In the genomic region with DNA sequence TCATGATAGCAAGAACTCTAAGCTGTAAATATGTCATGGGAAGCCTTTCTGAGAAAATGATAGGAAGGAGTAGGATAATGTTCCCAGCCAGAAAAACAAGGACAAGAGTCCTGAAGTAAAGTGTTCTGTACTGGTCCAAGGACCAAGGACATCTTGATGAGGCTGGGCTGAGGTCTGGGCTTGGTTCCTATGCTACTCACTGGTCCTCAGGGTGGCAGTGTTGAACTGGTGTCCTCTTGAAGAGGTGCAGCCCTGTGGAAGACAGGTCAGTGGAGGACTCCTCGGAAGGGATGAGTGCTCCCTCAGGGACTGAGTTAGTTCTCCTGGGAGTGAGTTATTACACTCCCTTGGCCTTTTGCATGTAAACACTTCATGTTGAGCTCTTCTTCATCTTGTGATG, we compare ENCODE assay signal across 9 mouse cellular contexts.
DNase-seq lines count a peak whose midpoint lies in the region; ATAC-seq and TF ChIP-seq lines count a peak whose summit lies in the region.
"Had no signal": no experiment of that assay in that cellular context is flagged by ENCODE, and none has a peak within 500 bp of the region (broad histone marks: within the 10 kb centered on the region; RNA-seq: fewer than 3 reads in every experiment).

No protein-coding gene starts in this region.

- intact Hi-C loops in heart, adult 2 months (cut with DNase I): loop anchor here (5.0 kb wide), 1 partner anchor 538 kb away; the partner anchor contains the start of gene Rnd3

- dilution Hi-C loops in CH12.LX (cut with MboI; ENCODE audit: extremely low pct_ligation_motif_present, extremely low pct_unique_long_range_greater_than_20kb, low sequenced_read_pairs): no loop called here

- H3K4me1 ChIP-seq in heart, adult 2 months (ENCODE audit: control insufficient read depth, insufficient read depth, low read length): no peaks in the 10 kb centered on the region
- H3K4me1 ChIP-seq in heart, embryonic 12.5 days (replicated peaks): 0 out of 2 replicates have a peak, but pooled peaks cover 3% of the 10 kb centered on the region
- no peaks in the 10 kb centered on the region for H3K4me1 ChIP-seq in CH12.LX (ENCODE audit: control insufficient read depth in 1 of 2, insufficient read depth in 2 of 2)
- no peaks in the 10 kb centered on the region for H3K4me1 ChIP-seq in kidney, postnatal 0 days (replicated peaks; ENCODE audit: insufficient read depth, low read length)
- H3K4me1 ChIP-seq: megakaryocyte, embryonic 14.5 days had no signal

- no peaks in the 10 kb centered on the region for H3K79me2 ChIP-seq in heart, adult 2 months (replicated peaks; ENCODE audit: control insufficient read depth, insufficient read depth, low read length)
- H3K79me2 ChIP-seq in CH12.LX (replicated peaks; ENCODE audit: control insufficient read depth, extremely low read depth, insufficient read depth, poor library complexity, severe bottlenecking): no peaks in the 10 kb centered on the region

- no peaks in the 10 kb centered on the region for H3K27me3 ChIP-seq in heart, adult 2 months (ENCODE audit: control insufficient read depth, insufficient read depth, low read length)
- no peaks in the 10 kb centered on the region for H3K27me3 ChIP-seq in heart, embryonic 12.5 days (replicated peaks)
- no peaks in the 10 kb centered on the region for H3K27me3 ChIP-seq in CH12.LX (replicated peaks)
- H3K27me3 ChIP-seq in kidney, postnatal 0 days (ENCODE audit: insufficient read depth, low read length): no peaks in the 10 kb centered on the region
- H3K27me3 ChIP-seq: megakaryocyte, embryonic 14.5 days had no signal

- TF ChIP-seq CTCF in heart, adult 2 months (IDR thresholded peaks at IDR 0.05): peak; percentile 72
- TF ChIP-seq CTCF in CH12.LX (conservative IDR thresholded peaks at IDR 0.05 in 1 of 2, IDR thresholded peaks at IDR 0.05 in 1 of 2; ENCODE audit: low read depth in 2 of 2, low read length in 2 of 2): peak in 1 of 2 experiments; percentile 67; a peak in 2 of 4 replicates
- TF ChIP-seq CTCF in kidney, postnatal 0 days (IDR thresholded peaks at IDR 0.05; ENCODE audit: low read depth): peak; percentile 60

- no peaks in the 10 kb centered on the region for H3K36me3 ChIP-seq in heart, adult 2 months (ENCODE audit: control insufficient read depth, insufficient read depth, low read length)
- H3K36me3 ChIP-seq in heart, embryonic 12.5 days: no peaks in the 10 kb centered on the region
- H3K36me3 ChIP-seq in CH12.LX (replicated peaks in 1 of 2; ENCODE audit: control insufficient read depth in 1 of 2, insufficient read depth in 1 of 2, low read length in 1 of 2): no peaks in the 10 kb centered on the region
- no peaks in the 10 kb centered on the region for H3K36me3 ChIP-seq in kidney, postnatal 0 days (ENCODE audit: insufficient read depth, low read length)

- H3K4me2 ChIP-seq in heart, embryonic 12.5 days: no peak overlapping the region
- no peak overlapping the region for H3K4me2 ChIP-seq in CH12.LX (ENCODE audit: insufficient read depth, low read depth, poor library complexity, severe bottlenecking)
- no peak overlapping the region for H3K4me2 ChIP-seq in kidney, postnatal 0 days (ENCODE audit: low read length)

- no peak for TF ChIP-seq POLR2A in heart, adult 2 months (IDR thresholded peaks at IDR 0.05; ENCODE audit: insufficient read depth, low read depth, low read length)
- TF ChIP-seq POLR2A in CH12.LX (IDR thresholded peaks at IDR 0.05; ENCODE audit: low read depth, low read length): no peak

- in situ Hi-C loops in CH12.LX (cut with MboI; ENCODE audit: low pct_ligation_motif_present, low pct_unique_long_range_greater_than_20kb, low sequenced_read_pairs): no loop called here

- no peak overlapping the region for H3K4me3 ChIP-seq in heart, adult 2 months
- no peak overlapping the region for H3K4me3 ChIP-seq in heart, embryonic 12.5 days
- no peak overlapping the region for H3K4me3 ChIP-seq in CH12.LX (replicated peaks in 1 of 3; ENCODE audit: low read depth in 2 of 3, low read length in 2 of 3, poor library complexity in 1 of 3)
- H3K4me3 ChIP-seq in kidney, postnatal 0 days (replicated peaks; ENCODE audit: low read depth, low read length): no peak overlapping the region
- H3K4me3 ChIP-seq: megakaryocyte, embryonic 14.5 days had no signal

- ATAC-seq in heart, embryonic 12.5 days (ENCODE audit: insufficient number of reproducible peaks, low FRiP score): no peak
- no peak for ATAC-seq in kidney, postnatal 0 days (replicated peaks; ENCODE audit: low FRiP score, low read depth)
- ATAC-seq in CD4-positive, CD25-positive, alpha-beta regulatory T cell, adult 4 months: no peak

- 23% methylated on average over 1 of the region's 1 CpGs for WGBS in heart, adult 2 months
- 29% methylated on average over 1 of the region's 1 CpGs for WGBS in heart, embryonic 12.5 days
- WGBS in kidney, postnatal 0 days: 30% methylated on average over 1 of the region's 1 CpGs

- TF ChIP-seq EP300 in heart, adult 2 months (IDR thresholded peaks at IDR 0.05; ENCODE audit: insufficient read depth, low read depth, low read length): peak; percentile 69
- TF ChIP-seq EP300 in CH12.LX (IDR thresholded peaks at IDR 0.05; ENCODE audit: low read length): no peak

- DNase-seq in heart, adult 2 months: peak; percentile 42 to 57
- peak; percentile 24 for DNase-seq in CH12.LX (ENCODE audit: extremely low read depth)
- DNase-seq in cerebellum, adult 9-10 months: peak; percentile 48
- no peak for DNase-seq in kidney, postnatal 0 days (ENCODE audit: low spot score)
- DNase-seq in retina, postnatal 1 day: peak; percentile 47
- no peak for DNase-seq in layer of hippocampus, adult 8-10 months (ENCODE audit: low spot score in 2 of 2)

- TF ChIP-seq RAD21 in CH12.LX (IDR thresholded peaks at IDR 0.05; ENCODE audit: low read depth, low read length): peak; percentile 75

- no peak overlapping the region for H3K27ac ChIP-seq in heart, adult 2 months
- no peak overlapping the region for H3K27ac ChIP-seq in heart, embryonic 12.5 days (ENCODE audit: poor library complexity, severe bottlenecking)
- no peak overlapping the region for H3K27ac ChIP-seq in CH12.LX (ENCODE audit: insufficient read depth, low read depth)
- H3K27ac ChIP-seq in kidney, postnatal 0 days: no peak overlapping the region

- H3K9me3 ChIP-seq in heart, embryonic 12.5 days (replicated peaks): no peaks in the 10 kb centered on the region
- no peaks in the 10 kb centered on the region for H3K9me3 ChIP-seq in CH12.LX (replicated peaks; ENCODE audit: low read length)
- no peaks in the 10 kb centered on the region for H3K9me3 ChIP-seq in kidney, postnatal 0 days (replicated peaks; ENCODE audit: low read length)

- no peak overlapping the region for H3K9ac ChIP-seq in heart, adult 2 months (ENCODE audit: low read depth, low read length)
- no peak overlapping the region for H3K9ac ChIP-seq in heart, embryonic 12.5 days
- H3K9ac ChIP-seq in CH12.LX (ENCODE audit: insufficient read depth, low read depth): no peak overlapping the region
- H3K9ac ChIP-seq in kidney, postnatal 0 days (ENCODE audit: low read depth, low read length): no peak overlapping the region

TF ChIP-seq in CH12.LX, 34 proteins besides CTCF, POLR2A, EP300 and RAD21:
- TF ChIP-seq SMC3 (IDR thresholded peaks at IDR 0.05; ENCODE audit: low read depth, low read length): peak; percentile 77
- no peak for TF ChIP-seq ZKSCAN1 (IDR thresholded peaks at IDR 0.05; ENCODE audit: borderline replicate concordance, low read depth, low read length)

Comparison
In these comparisons a context has a peak if more than half of its experiments do, and no peak if none do; other contexts are left out.
1. DNase-seq: peak in heart, adult 2 months (2 of 2), CH12.LX (single experiment), cerebellum, adult 9-10 months (single experiment) and retina, postnatal 1 day (single experiment); none in kidney, postnatal 0 days (single experiment) and layer of hippocampus, adult 8-10 months (0 of 2).